Mouse (Mus musculus) liver, embryonic 18 days (tissue): ENCODE data around the gene Prex1. TPM values are rescaled to one million over a fixed set of nuclear protein-coding genes. Genes with fewer than 3 reads are reported as not detected.

Experiments
- polyA plus RNA-seq: library from polyadenylated mRNA; depleted of rRNA; stranded (reverse); fragments of >200 nt; gene quantifications from 2 replicates; pipeline ENCODE4 v1.2.3, GENCODE M21; 2012; rRNA removed

The Prex1 gene
- polyA plus RNA-seq = 9.9 and 11.9 TPM in 2 replicates

DNA sequence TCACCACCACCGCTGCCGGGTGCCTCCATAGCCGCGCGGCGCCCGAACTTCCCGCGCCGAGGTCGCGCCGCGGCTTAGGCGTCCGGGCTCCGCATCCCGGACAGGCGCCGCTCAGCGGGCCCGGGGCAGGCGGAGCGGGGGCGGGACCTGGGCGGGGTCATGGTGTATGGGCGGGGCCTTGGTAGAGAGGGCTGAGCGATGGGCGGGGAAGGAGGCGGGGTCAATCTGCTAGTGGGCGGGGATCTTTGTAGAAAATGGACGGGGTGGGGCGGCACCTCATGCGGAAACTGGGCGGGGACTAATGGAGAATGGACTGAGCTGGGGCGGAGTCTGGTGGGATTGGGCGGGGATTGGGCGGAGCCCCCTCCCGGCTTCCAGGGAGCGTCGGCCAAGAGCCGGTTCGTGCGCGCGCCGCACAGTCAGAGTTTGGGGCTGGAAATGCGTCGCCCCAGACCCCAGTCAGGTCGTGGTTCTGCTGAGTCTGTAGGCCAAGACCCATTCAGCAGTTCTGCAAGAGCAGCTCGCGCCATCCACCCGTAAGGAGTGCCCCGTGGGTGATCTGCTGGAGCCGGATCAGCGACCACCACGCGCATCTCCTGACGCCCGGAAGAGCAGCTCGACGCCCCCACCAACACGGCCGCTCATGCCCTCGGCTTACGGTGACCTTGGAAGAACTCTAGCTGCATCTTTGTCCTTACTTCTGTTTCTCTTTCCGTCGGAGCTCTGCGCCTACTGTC lies at the start of gene Prex1:
Gene Prex1, minus strand, starts transcription at position 143 of the 737 bp plus-strand sequence.

Other genes with a start within 250 kb of the Prex1 start
- gene Trp53rkb, start 78.7 kb upstream of the Prex1 start, polyA plus RNA-seq = 2.2 and 2.3 TPM in 2 replicates
- gene Arfgef2, start 91.8 kb upstream of the Prex1 start, polyA plus RNA-seq = 4.6 and 5.4 TPM in 2 replicates
- gene Cse1l, start 192.2 kb upstream of the Prex1 start, polyA plus RNA-seq = 19.9 and 20.2 TPM in 2 replicates